Mouse (Mus musculus) megakaryocyte-erythroid progenitor cell, adult 5-6 weeks (primary cell): Measurements from ENCODE around the gene Slc25a48. TPM values are rescaled to one million over a fixed set of nuclear protein-coding genes. Genes with fewer than 3 reads are reported as not detected.
A peak's percentile ranks its signal among the peaks of the same experiment; 100 is the strongest.

ENCODE experiments used
- ATAC-seq: replicated peaks from 2 replicates; pipeline ENCODE4 v1.8.0; 2016; ENCODE audit warnings: mild to moderate bottlenecking, inconsistent platforms; ENCODE audit not compliant: severe bottlenecking, poor library complexity, low FRiP score, low TSS enrichment
- total RNA-seq, 2 experiments: library from RNA; stranded (forward) in 1 of 2; stranded (reverse) in 1 of 2; fragments of 200-1000, 215-1000 nt in 1 of 2; fragments of >200 nt in 1 of 2; fragmentation: Nextera tagmentation in 1 of 2; gene quantifications; 2 replicates each; pipeline ENCODE4 v1.2.3; 2014 to 2017

Gene Slc25a48
- total RNA-seq, 2 experiments from 2014 or later: not detected

DNA sequence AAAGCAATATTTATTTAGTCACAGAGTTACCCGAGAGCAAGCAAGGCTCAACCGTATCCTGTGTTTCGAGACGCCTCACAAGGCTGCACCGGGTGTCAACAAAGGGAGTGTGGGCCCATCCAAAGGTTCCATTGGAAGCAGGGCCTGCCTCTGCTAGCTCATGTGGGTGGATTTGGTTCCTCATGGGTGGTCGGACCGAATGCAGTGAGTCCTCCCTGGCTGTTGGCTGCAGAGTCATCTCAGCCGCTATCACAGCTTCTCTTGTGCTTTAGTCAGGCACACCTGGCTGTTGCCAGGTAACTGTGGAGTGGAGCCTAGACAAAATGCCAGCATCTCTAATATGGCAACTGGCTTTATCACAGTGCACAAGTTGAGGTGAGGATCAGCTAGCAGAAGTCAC is 62.5 kb downstream of the Slc25a48 start:
- ATAC-seq: no peak

DNA sequence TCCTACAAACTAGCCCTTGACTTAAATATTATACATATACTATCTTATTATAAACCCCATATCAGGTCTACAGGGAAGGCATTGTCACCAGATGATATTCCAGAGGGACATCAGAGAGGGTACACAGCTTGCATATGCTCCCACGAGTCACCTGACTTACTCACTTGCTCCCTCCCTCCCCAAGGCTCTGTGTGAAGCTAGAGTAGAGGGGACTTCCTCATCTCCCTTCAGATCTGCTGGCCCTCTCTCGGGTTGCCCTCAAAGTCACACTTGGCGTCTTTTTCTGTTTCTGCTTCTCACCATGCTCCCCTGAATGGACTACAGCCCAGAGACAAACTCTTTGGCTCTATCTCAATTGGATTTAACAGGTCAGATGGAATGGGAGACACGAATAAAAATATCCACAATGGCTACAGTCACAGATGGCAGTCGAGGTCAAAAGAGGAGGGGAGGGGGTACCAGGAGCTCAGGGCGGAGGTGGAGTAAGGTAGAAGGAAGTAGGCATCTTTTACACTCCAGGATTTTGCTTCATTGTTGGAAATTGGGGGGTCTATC is 63.8 kb downstream of the Slc25a48 start:
- ATAC-seq: no peak

- ATAC-seq: no peak
These were observed 68.8 kb downstream of the Slc25a48 start for GRCm38 (mm10) chr13:56506871-56507496.

- no peak for ATAC-seq
These were observed 71.6 kb downstream of the Slc25a48 start for GRCm38 (mm10) chr13:56509796-56510195.

- no peak for ATAC-seq
These were observed 75.4 kb downstream of the Slc25a48 start for GRCm38 (mm10) chr13:56513595-56513994.

DNA sequence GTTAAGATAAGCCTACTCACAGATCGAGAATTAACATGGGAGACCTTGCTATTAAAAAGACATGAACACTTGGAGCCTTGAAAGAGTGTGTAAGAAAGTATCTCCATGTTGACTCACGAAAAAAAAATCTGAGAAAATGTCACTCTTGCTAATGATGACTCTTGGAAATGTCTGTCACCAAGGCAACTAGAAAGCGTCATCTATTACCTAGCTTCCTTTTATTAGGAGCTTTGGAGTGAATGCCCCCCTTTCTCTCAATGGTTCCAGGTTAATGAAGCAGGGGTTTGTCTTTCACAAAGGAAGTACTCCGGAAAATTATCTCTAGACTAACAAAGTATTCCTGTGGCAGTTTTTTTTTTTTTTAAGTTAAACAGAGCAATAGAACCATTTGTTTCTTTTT is 78.2 kb downstream of the Slc25a48 start:
- no peak for ATAC-seq

GRCm38 (mm10) chr13:56516816-56517215 is 78.7 kb downstream of the Slc25a48 start:
- ATAC-seq: no peak

GRCm38 (mm10) chr13:56522081-56522820 is 84.1 kb downstream of the Slc25a48 start, which contains the start of gene Fbxl21:
Gene Fbxl21, plus strand, starts transcription at chr13:56522472.
- ATAC-seq: peak; percentile 99

- no peak for ATAC-seq
These were observed 84.6 kb downstream of the Slc25a48 start for GRCm38 (mm10) chr13:56522821-56523167.

Other genes with a start within 250 kb of the Slc25a48 start
- not detected in 2 replicates for gene Neurog1, start 186.2 kb upstream of the Slc25a48 start, total RNA-seq (2014; fragmentation: Nextera tagmentation)
- not detected in 2 replicates for gene Neurog1, start 186.2 kb upstream of the Slc25a48 start, total RNA-seq (2017)
- not detected in 2 replicates for gene Cxcl14, start 141.8 kb upstream of the Slc25a48 start, total RNA-seq (2014; fragmentation: Nextera tagmentation)
- gene Cxcl14, start 141.8 kb upstream of the Slc25a48 start, total RNA-seq (2017): not detected in 2 replicates
- gene Gm3045, start 11.8 kb upstream of the Slc25a48 start, total RNA-seq (2014; fragmentation: Nextera tagmentation): not detected in 2 replicates
- gene Gm3045, start 11.8 kb upstream of the Slc25a48 start, total RNA-seq (2017): not detected in 2 replicates
- gene Il9, start 43.9 kb downstream of the Slc25a48 start, total RNA-seq (2014; fragmentation: Nextera tagmentation): not detected in 2 replicates
- not detected in 2 replicates for gene Il9, start 43.9 kb downstream of the Slc25a48 start, total RNA-seq (2017)
- not detected in 2 replicates for gene Fbxl21, start 84.1 kb downstream of the Slc25a48 start, total RNA-seq (2014; fragmentation: Nextera tagmentation)
- gene Fbxl21, start 84.1 kb downstream of the Slc25a48 start, total RNA-seq (2017): not detected in 2 replicates
- not detected in 2 replicates for gene Lect2, start 110.1 kb downstream of the Slc25a48 start, total RNA-seq (2014; fragmentation: Nextera tagmentation)
- gene Lect2, start 110.1 kb downstream of the Slc25a48 start, total RNA-seq (2017): not detected in 2 replicates
- 0.28 TPM in 1 of 2 replicates, not detected in the other for gene Tgfbi, start 171.2 kb downstream of the Slc25a48 start, total RNA-seq (2014; fragmentation: Nextera tagmentation)
- gene Tgfbi, start 171.2 kb downstream of the Slc25a48 start, total RNA-seq (2017): 0.72 and 1.5 TPM in 2 replicates